Comparison of ENCODE assay signal across 13 mouse cellular contexts in the genomic region with DNA sequence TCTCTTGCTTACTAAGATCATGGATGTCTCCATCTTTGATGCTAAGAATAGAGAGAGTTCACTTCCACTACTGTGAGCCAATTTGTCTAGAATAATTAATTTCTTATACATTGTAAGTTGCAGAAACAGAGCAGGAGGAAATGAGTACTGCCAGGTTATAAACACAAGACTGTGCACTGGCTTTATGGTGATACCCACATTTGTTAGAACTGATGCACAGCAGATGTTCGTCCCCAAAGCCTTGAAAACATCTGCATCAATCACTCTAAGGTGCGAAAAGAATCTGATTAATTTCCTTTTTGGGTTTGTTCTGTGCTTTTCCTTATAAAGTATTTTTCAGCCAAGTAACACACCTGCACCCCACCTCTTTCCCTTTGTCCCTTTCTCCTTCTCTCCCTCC.
"Had no signal": no experiment of that assay in that cellular context is flagged by ENCODE, and none has a peak within 500 bp of the region (broad histone marks: within the 10 kb centered on the region; RNA-seq: fewer than 3 reads in every experiment).

No protein-coding gene starts in this region.

- H3K9ac ChIP-seq: limb, embryonic 13.5 days; liver, embryonic 12.5 days; liver, embryonic 15.5 days; midbrain, embryonic 13.5 days had no signal

- DNase-seq: kidney, adult 18-20 months; kidney, adult 9 months; kidney, postnatal 14 days; kidney, postnatal 4 days; liver; lung, adult 18-20 months; lung, postnatal 14 days; thymus, postnatal 25 days had no signal

- H3K4me3 ChIP-seq: limb, embryonic 13.5 days; liver, embryonic 12.5 days; liver, embryonic 15.5 days; midbrain, embryonic 13.5 days had no signal

- H3K9me3 ChIP-seq: limb, embryonic 13.5 days; liver, embryonic 12.5 days; liver, embryonic 15.5 days; midbrain, embryonic 13.5 days had no signal

- H3K27me3 ChIP-seq: limb, embryonic 13.5 days; liver, embryonic 12.5 days; liver, embryonic 15.5 days; midbrain, embryonic 13.5 days had no signal

- H3K4me2 ChIP-seq: limb, embryonic 13.5 days; liver, embryonic 12.5 days; liver, embryonic 15.5 days; midbrain, embryonic 13.5 days had no signal

- H3K27ac ChIP-seq: limb, embryonic 13.5 days; liver, embryonic 12.5 days; liver, embryonic 15.5 days; macrophage; midbrain, embryonic 13.5 days had no signal

- H3K36me3 ChIP-seq: limb, embryonic 13.5 days; liver, embryonic 12.5 days; liver, embryonic 15.5 days; midbrain, embryonic 13.5 days had no signal

- ATAC-seq: liver, embryonic 12.5 days; midbrain, embryonic 13.5 days had no signal

- H3K4me1 ChIP-seq: limb, embryonic 13.5 days; liver, embryonic 12.5 days; liver, embryonic 15.5 days had no signal
